Mouse (Mus musculus) heart, postnatal 25 days (tissue): Measurements from ENCODE around the gene Zfp933. TPM values are rescaled to one million over a fixed set of nuclear protein-coding genes. Genes with fewer than 3 reads are reported as not detected.
A peak's percentile ranks its signal among the peaks of the same experiment; 100 is the strongest.
"Not testable (repeated sequence)": the region's sequence is repeated elsewhere in the genome, so short reads cannot be mapped to it uniquely, and the experiment has no call there.

ENCODE experiments used
- DNase-seq: peaks from one replicate; pipeline ENCODE4 v3.0.0; 2022; ENCODE audit warnings: low spot score
- intact Hi-C: fragments of 180-260 bp; cut with DNase I; formaldehyde crosslinking; loops from one replicate; pipeline ENCODE4 v1.15.1; 2025
- total RNA-seq, 2 experiments: library from RNA; stranded (reverse); gene quantifications; 2 replicates each; pipeline ENCODE4 v1.2.3; 2021

Gene Zfp933
- total RNA-seq = 10 to 100 TPM; 11.4 to 11.8 TPM

GRCm38 (mm10) chr4:147847614-147848583 lies at the start of gene Zfp933:
Zfp933 (minus strand) TSS chr4:147848366.
- peak; percentile 42 for DNase-seq
- intact Hi-C loops = loop anchor here (2.0 kb wide), 2 partner anchors 19 to 57 kb away; partner anchors contain the start of gene Mfn2

GRCm38 (mm10) chr4:147897348-147897747 lies 49.2 kb upstream of the Zfp933 start:
- no peak for DNase-seq

DNA sequence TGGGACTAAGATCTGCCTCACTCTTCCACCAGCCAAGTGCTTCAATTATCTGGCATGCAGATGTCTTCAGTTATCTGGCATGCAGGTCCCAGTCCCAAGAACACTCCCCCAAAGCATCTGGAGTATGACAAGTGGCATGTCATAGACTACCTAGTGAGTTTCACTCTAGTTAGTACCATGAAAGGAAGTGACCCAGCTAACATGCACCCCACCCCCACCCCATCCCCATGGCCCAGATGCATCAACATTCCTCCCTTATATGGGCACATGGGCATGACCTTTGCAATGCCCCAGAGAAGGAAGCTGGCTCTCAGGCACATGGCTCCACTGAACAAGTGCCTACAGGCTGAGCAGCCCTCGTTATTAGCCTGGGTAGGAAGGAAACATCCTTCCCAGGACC lies 48.2 kb upstream of the Zfp933 start:
- intact Hi-C loops = no loop called here
- no peak for DNase-seq

More at GRCm38 (mm10) chr4:147897348-147897747, 49.2 kb upstream of the Zfp933 start:
- intact Hi-C loops = no loop called here

DNA sequence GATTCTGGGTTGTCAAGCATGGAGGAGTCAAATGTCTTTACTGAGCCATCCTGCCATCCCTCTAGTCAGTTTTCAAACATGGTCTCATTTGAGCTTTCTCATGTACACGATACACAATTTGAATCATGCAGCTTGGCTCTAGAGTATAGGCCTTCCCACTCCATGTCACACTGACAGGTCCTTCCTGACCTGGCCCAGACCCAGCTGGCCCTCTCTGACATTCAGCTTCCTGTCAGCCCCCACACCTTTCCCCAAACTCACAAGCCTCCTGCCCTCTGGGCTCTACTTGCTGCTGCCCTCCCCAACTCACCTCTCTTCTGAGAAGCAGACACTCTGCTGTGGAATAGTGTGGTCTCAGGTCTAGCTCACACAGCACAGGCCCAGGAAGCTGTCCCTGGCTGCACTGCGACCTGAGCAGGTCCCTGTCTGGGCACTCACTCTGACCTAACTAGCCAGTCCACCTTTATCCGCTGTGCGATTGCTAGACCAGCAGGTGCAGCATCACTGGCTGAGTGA lies 47.7 kb upstream of the Zfp933 start:
- intact Hi-C loops = no loop called here
- DNase-seq = no peak

GRCm38 (mm10) chr4:147890341-147890740 lies 42.2 kb upstream of the Zfp933 start:
- no peak for DNase-seq
- intact Hi-C loops = no loop called here

DNA sequence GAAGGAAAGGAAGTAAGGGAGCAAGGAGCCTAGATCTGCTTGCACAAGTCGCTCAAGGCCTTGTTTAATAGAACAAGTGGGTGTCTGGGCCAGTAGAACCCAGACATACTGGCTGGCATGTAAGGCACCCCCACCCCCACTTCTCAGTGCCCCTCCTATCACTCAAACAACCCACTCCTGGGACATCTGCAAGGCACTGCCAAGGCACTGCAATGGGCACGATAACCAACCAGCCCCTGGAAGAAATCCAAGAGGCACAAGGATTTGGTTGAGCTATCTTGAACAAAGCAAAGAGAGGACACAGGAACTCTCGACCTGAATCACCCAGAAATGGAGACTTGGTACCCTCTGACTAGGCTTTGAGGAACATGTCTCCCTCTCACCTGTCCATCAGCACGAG lies 40.1 kb upstream of the Zfp933 start:
- DNase-seq = no peak
- intact Hi-C loops = no loop called here

GRCm38 (mm10) chr4:147887277-147887676 lies 39.1 kb upstream of the Zfp933 start:
- no peak for DNase-seq
- intact Hi-C loops = no loop called here

DNA sequence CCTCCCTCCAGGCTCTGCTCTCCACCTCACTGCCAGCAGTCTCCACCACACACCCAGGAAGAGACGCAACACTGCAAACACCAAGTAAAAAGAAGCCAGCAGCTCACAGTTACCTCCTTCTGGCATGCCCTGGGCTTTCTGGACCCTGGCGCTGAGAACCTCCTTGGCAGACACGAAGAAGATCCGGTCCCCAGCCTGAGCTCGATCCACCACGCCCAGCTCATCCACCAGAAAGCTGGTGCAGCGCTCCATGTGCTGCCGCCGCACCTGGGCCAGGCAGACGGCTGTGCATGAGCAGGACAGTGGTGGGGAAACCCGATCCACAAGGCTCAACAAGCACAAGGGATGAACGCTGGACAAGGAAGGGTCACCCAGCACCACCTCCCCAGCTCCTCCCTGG lies 38.0 kb upstream of the Zfp933 start:
- DNase-seq = no peak
- intact Hi-C loops = no loop called here

GRCm38 (mm10) chr4:147884138-147884537 lies 36.0 kb upstream of the Zfp933 start:
- intact Hi-C loops = no loop called here
- no peak for DNase-seq

- intact Hi-C loops = no loop called here
- DNase-seq = no peak
Measured at GRCm38 (mm10) chr4:147883041-147883440, 34.9 kb upstream of the Zfp933 start.

DNA sequence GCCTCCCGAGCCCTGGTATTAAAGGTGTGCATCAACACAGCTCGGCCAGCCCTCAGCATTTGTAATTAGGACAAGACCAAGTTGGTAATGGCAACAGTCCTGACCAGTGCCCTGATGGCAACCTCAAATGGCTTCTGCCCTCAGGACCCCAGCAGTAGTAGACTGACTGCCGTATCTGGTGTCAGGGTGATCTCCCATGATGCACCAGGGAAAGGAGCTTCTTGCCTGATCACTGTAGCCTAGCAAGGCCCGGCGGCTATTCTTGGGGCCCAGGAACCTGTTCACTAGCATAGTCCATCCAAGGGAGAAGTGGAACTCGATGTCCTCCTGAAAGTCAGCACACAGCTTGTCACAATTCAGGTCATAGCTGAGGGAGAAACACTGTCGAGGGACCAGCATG lies 33.6 kb upstream of the Zfp933 start:
- intact Hi-C loops = no loop called here
- no peak for DNase-seq

GRCm38 (mm10) chr4:147879865-147880264 lies 31.7 kb upstream of the Zfp933 start:
- DNase-seq = no peak

DNA sequence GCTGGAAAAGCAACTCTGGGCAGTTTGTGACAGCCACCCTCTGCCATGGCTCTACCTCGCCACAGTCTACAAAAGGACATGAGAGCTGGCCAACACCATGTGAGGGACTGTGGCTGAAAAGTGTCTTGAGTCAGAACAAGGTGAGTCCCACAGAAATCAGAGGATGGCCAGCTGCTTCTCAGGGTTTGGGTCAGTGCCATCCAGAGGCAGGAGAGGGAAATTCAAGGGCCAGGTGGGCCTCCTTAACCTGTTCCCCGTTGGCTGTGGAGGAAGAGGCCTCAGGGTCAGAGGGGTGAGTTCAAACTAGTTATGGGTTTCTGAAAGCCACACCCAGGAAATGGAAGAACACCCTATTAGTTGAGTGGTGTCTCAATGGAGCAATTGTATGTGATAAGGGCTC lies 31.3 kb upstream of the Zfp933 start:
- intact Hi-C loops = no loop called here
- no peak for DNase-seq

More at GRCm38 (mm10) chr4:147879865-147880264, 31.7 kb upstream of the Zfp933 start:
- intact Hi-C loops = no loop called here

DNA sequence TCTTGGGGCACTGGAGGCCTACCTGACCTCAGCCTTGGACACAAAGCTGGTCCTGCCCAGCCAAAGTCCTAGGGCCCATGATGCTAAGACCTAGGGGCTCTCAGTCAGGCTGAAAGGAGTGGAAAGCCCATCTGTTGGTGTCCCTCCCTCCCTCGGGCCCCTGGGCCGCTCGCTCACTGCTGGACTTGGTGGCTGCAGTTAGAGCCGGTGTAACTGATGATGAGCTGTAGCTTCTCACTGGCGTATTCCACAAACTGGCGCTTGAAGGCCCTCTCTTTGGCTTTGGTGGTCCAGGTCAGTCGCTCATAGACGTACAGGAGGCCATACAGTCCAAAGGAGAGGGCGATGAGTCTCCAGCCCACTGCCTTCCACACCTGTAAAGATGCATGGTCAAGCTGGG lies 30.4 kb upstream of the Zfp933 start:
- no peak for DNase-seq
- intact Hi-C loops = no loop called here

DNA sequence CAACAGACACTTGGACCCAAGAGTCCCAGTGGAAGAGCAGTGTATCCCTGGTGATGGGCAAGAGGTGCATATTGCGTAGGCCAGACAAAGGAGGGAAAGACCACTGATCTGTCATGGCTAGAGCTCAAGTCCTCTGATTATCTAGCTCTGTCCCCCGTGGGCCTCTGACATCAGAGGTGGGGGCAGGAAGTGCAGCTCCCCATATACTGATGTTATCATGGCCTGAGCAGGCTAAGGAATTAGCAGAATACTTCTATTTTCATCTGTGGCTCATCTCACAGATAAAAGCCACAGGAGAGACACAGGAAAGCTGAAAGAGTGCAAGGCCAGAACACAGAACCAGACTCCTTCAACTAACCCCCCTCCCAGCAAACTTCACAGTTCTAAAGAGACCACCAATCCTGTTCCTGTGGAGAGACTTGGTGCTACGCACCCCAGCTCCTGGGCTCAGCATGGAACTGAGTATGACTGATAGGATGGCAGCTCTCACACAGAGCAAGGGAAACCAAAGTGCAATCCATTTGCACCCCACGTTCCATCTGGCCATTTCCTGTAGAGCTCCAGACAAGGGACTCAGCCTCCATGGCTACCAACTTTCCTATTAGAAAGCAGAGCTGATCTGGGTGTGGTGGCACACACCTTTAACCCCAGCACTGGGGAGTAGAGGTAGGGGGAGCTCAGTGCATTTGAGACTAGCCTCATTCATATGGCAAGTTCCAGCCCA lies 27.8 kb upstream of the Zfp933 start:
- intact Hi-C loops = no loop called here

GRCm38 (mm10) chr4:147869238-147869637 lies 21.1 kb upstream of the Zfp933 start:
- DNase-seq = no peak
- intact Hi-C loops = loop anchor here (5.0 kb wide), 1 partner anchor 68 kb away; the partner anchor contains the start of gene Plod1

More for the DNA sequence above, 27.8 kb upstream of the Zfp933 start:
- no peak for DNase-seq

DNA sequence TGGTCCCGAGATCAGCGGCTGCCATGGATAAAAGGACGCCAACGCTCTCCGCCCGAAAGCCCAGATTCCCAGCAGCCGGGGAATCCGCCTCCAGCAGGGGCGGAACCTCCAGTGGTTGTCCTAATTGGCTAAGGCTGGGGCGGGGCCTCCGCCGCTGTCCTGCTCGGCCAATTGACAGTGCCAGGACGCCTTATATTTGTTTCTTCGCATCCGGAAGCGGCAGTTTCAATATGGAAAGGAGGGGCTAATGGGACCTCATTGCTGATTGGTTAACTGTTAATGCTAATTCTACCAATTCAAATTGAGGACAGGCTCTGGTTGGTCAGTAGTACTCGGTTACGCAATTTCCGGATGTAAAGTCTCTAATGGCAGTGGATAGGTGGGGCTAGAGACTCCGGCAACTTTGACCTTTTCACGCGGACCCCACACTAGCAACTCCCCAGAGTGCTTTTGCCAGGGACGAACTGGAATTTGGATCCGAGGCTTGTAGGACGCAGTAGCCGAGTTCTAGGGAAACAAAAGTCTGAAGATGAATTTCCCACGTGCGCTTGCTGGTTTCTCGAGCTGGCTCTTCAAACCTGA lies 20.4 kb upstream of the Zfp933 start, which contains the start of the genes Miip and Fv1:
Gene Miip, minus strand, starts transcription at position 367 of the 582 bp plus-strand sequence.
Gene Fv1, plus strand, starts transcription at position 530 of the 582 bp plus-strand sequence.
- DNase-seq = peak; percentile 94
- intact Hi-C loops = loop anchor here (5.0 kb wide), 1 partner anchor 69 kb away; the partner anchor contains the start of gene Plod1

DNA sequence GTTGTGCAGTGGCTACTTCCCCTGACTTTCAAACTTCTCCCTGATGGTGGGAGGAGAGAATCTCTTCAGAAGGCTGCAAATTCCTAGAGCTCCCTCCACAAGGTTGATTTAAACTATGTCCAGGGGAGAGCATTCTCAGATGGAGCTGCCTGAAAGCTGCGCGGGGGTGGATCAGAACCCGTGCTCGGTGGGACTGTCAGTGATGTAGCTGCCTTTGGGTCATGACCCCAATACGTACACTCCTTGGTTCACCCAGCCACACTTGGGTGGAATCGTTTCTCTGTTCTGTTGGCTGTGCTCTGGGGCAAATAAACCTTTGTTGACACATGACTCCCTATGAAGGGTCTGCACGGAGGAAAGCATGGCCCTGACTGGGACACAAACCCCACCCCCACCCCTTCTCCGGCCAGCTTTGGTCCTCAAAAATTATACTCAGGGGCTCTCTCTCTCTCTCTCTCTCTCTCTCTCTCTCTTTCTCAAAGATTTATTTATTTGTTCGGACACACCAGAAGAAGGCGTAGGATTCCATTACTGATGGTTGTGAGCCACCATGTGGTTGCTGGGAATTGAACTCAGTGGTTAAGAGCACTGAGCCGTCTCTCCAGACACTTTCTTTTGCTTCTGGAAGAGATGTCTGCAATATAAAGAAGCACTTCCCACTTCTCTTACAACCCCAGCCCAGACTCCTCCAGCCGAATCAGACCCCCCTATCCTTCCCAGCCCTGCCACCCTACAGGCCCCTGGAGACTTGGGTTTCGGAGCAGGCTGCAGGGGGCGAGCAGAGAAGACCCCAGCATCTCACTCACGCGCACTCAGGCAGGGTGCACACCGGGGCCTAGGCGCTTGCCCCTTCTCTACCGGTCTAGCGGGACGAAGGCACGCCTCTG lies 19.6 kb upstream of the Zfp933 start:
- intact Hi-C loops = loop anchor here (2.0 to 5.0 kb wide), 2 partner anchors 19 to 69 kb away; partner anchors contain the start of genes Plod1 and Zfp933
- DNase-seq = no peak

DNA sequence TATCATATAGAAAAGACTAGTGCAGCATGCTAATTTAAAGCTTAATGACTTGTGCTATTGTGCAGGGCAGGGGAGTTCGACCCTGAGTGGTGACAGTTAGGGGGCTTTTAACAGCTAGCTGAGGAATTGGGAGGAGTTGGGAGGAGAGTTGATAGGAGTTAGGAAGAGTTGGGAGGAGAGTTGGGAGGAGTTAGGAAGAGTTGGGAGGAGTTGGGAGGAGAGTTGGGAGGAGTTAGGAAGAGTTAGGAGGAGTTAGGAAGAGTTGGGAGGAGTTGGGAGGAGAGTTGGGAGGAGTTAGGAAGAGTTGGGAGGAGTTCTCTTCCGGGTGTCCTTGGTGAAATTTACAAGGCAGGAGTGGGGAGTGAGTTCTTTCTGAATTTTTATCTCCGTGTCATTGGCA lies 18.6 kb upstream of the Zfp933 start:
- DNase-seq = not testable (repeated sequence)
- intact Hi-C loops = loop anchor here (2.0 to 5.0 kb wide), 2 partner anchors 18 to 71 kb away; partner anchors contain the start of genes Plod1 and Zfp933
